Mouse (Mus musculus): ENCODE results near the gene Stag1. TPM values are rescaled to one million over a fixed set of nuclear protein-coding genes. Genes with fewer than 3 reads are reported as not detected.
A peak's percentile ranks its signal among the peaks of the same experiment; 100 is the strongest.

Gene Stag1
- total RNA-seq, 1 experiment from 2014 or later, result 115 TPM

GRCm38 (mm10) chr9:100984381-100985310 lies 387.0 kb downstream of the Stag1 start:
- no peak for ATAC-seq (replicated peaks in 1 of 2; ENCODE audit: insufficient read depth in 1 of 2, low FRiP score in 2 of 2, low TSS enrichment in 1 of 2, low read depth in 1 of 2, poor library complexity in 2 of 2, severe bottlenecking in 2 of 2)

- ATAC-seq (replicated peaks in 1 of 2; ENCODE audit: insufficient read depth in 1 of 2, low FRiP score in 2 of 2, low TSS enrichment in 1 of 2, low read depth in 1 of 2, poor library complexity in 2 of 2, severe bottlenecking in 2 of 2), result no peak
Observed at GRCm38 (mm10) chr9:100987006-100987405, 389.4 kb downstream of the Stag1 start.

GRCm38 (mm10) chr9:100987850-100988249 lies 390.3 kb downstream of the Stag1 start:
- no peak for ATAC-seq (replicated peaks in 1 of 2; ENCODE audit: insufficient read depth in 1 of 2, low FRiP score in 2 of 2, low TSS enrichment in 1 of 2, low read depth in 1 of 2, poor library complexity in 2 of 2, severe bottlenecking in 2 of 2)

- ATAC-seq (replicated peaks in 1 of 2; ENCODE audit: insufficient read depth in 1 of 2, low FRiP score in 2 of 2, low TSS enrichment in 1 of 2, low read depth in 1 of 2, poor library complexity in 2 of 2, severe bottlenecking in 2 of 2), result no peak
Observed at GRCm38 (mm10) chr9:100990609-100991008, 393.0 kb downstream of the Stag1 start.

GRCm38 (mm10) chr9:100991321-100991720 lies 393.7 kb downstream of the Stag1 start:
- no peak for ATAC-seq (replicated peaks in 1 of 2; ENCODE audit: insufficient read depth in 1 of 2, low FRiP score in 2 of 2, low TSS enrichment in 1 of 2, low read depth in 1 of 2, poor library complexity in 2 of 2, severe bottlenecking in 2 of 2)

GRCm38 (mm10) chr9:100992191-100992590 lies 394.6 kb downstream of the Stag1 start:
- ATAC-seq (replicated peaks in 1 of 2; ENCODE audit: insufficient read depth in 1 of 2, low FRiP score in 2 of 2, low TSS enrichment in 1 of 2, low read depth in 1 of 2, poor library complexity in 2 of 2, severe bottlenecking in 2 of 2), result no peak

- ATAC-seq (replicated peaks in 1 of 2; ENCODE audit: insufficient read depth in 1 of 2, low FRiP score in 2 of 2, low TSS enrichment in 1 of 2, low read depth in 1 of 2, poor library complexity in 2 of 2, severe bottlenecking in 2 of 2), result no peak
Observed at GRCm38 (mm10) chr9:100993937-100994336, 396.3 kb downstream of the Stag1 start.

- no peak for ATAC-seq (replicated peaks in 1 of 2; ENCODE audit: insufficient read depth in 1 of 2, low FRiP score in 2 of 2, low TSS enrichment in 1 of 2, low read depth in 1 of 2, poor library complexity in 2 of 2, severe bottlenecking in 2 of 2)
Observed at GRCm38 (mm10) chr9:100997138-100997537, 399.5 kb downstream of the Stag1 start.

GRCm38 (mm10) chr9:101002053-101002452 lies 404.5 kb downstream of the Stag1 start:
- 0 out of 4 replicates have a peak, but pooled peaks of 1 of the 2 experiments have one; percentile 39 for ATAC-seq (replicated peaks in 1 of 2; ENCODE audit: insufficient read depth in 1 of 2, low FRiP score in 2 of 2, low TSS enrichment in 1 of 2, low read depth in 1 of 2, poor library complexity in 2 of 2, severe bottlenecking in 2 of 2)

GRCm38 (mm10) chr9:101002841-101003240 lies 405.2 kb downstream of the Stag1 start:
- ATAC-seq (replicated peaks in 1 of 2; ENCODE audit: insufficient read depth in 1 of 2, low FRiP score in 2 of 2, low TSS enrichment in 1 of 2, low read depth in 1 of 2, poor library complexity in 2 of 2, severe bottlenecking in 2 of 2), result no peak

- ATAC-seq (replicated peaks in 1 of 2; ENCODE audit: insufficient read depth in 1 of 2, low FRiP score in 2 of 2, low TSS enrichment in 1 of 2, low read depth in 1 of 2, poor library complexity in 2 of 2, severe bottlenecking in 2 of 2), result no peak
Observed at GRCm38 (mm10) chr9:101003302-101003701, 405.7 kb downstream of the Stag1 start.

GRCm38 (mm10) chr9:101005866-101006265 lies 408.3 kb downstream of the Stag1 start:
- ATAC-seq (replicated peaks in 1 of 2; ENCODE audit: insufficient read depth in 1 of 2, low FRiP score in 2 of 2, low TSS enrichment in 1 of 2, low read depth in 1 of 2, poor library complexity in 2 of 2, severe bottlenecking in 2 of 2), result no peak

Other genes starting within 250 kb of the Stag1 start
- 0.88 and 1.2 TPM in 2 replicates for gene Il20rb, start 111.0 kb upstream of the Stag1 start, total RNA-seq (2017)
- gene Nck1, start 51.7 kb upstream of the Stag1 start, total RNA-seq (2017), result 42.5 and 78.9 TPM in 2 replicates
- gene Slc35g2, start 26.7 kb upstream of the Stag1 start, total RNA-seq (2017), result not detected in 2 replicates

Measured in hematopoietic stem cell, adult 5-6 weeks (primary cell).